ENCODE assay signal across 9 mouse cellular contexts in the genomic region with DNA sequence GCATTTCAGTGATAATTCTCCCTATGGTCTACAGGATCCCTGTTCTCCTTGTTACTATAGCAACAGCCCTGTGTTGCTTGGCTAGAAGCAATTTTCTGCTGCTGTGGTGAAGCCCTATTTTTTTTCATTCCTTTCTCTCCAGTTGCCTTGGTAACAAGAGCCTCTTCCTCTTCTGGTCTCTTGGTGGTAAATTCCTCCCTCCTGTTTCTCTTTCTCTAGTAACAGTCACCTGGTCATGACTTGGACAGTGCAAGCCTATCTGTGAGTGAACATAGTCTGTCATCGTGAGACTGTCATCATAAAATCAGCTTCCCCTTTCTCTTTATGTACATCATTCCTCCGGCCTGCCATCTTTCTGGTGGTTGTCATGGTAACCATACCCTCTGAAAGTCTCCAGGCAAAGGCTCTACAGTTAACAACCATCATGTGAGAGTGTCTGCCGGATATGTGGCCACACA. TPM values are rescaled to one million over a fixed set of nuclear protein-coding genes. Genes with fewer than 3 reads are reported as not detected.
DNase-seq lines count a peak whose midpoint lies in the region; ATAC-seq lines count a peak whose summit lies in the region.
"Had no signal": no experiment of that assay in that cellular context is flagged by ENCODE, and none has a peak within 500 bp of the region (broad histone marks: within the 10 kb centered on the region; RNA-seq: fewer than 3 reads in every experiment).

No protein-coding gene starts in this region.

- peaks cover 51% of the 10 kb centered on the region for H3K4me1 ChIP-seq in forebrain, embryonic 16.5 days (replicated peaks; ENCODE audit: control insufficient read depth, insufficient read depth, low read length)
- peaks cover 32% of the 10 kb centered on the region for H3K4me1 ChIP-seq in heart, embryonic 10.5 days

- no peaks in the 10 kb centered on the region for H3K9me3 ChIP-seq in forebrain, embryonic 16.5 days (ENCODE audit: control insufficient read depth, low read length)
- H3K9me3 ChIP-seq in heart, embryonic 10.5 days: no peaks in the 10 kb centered on the region
- H3K9me3 ChIP-seq: limb, embryonic 12.5 days had no signal

- peak overlapping the region; percentile 94 for H3K27ac ChIP-seq in forebrain, embryonic 16.5 days (ENCODE audit: low read length)
- no peak overlapping the region for H3K27ac ChIP-seq in heart, embryonic 10.5 days
- H3K27ac ChIP-seq: limb, embryonic 12.5 days had no signal

- peak; percentile 50 to 61 for DNase-seq in cerebellum, postnatal 10 days
- no peak for DNase-seq in cerebellum, adult 11 months
- peak; percentile 57 to 64 for DNase-seq in left cerebral cortex, postnatal 36 days (ENCODE audit: low spot score in 2 of 2)
- peak; percentile 62 to 71 for DNase-seq in right cerebral cortex, adult 2 months (ENCODE audit: low spot score in 2 of 2)
- DNase-seq in ovary, postnatal 36 days (ENCODE audit: low spot score): no peak
- no peak for DNase-seq in heart, embryonic 10.5 days (ENCODE audit: low spot score)
- no peak for DNase-seq in adrenal gland, postnatal 36 days

- intact Hi-C loops in left cerebral cortex, postnatal 36 days (cut with DNase I): no loop called here

- peak overlapping the region; percentile 47; the same call in 1 of the 2 replicates for H3K9ac ChIP-seq in forebrain, embryonic 16.5 days (replicated peaks; ENCODE audit: low read depth, low read length)
- H3K9ac ChIP-seq: limb, embryonic 12.5 days had no signal

- H3K36me3 ChIP-seq in forebrain, embryonic 16.5 days (ENCODE audit: control insufficient read depth, insufficient read depth): no peaks in the 10 kb centered on the region
- peaks cover 3% of the 10 kb centered on the region; the same call in 1 of the 2 replicates for H3K36me3 ChIP-seq in heart, embryonic 10.5 days

- H3K27me3 ChIP-seq in forebrain, embryonic 16.5 days (replicated peaks; ENCODE audit: control insufficient read depth, insufficient read depth, low read length): no peaks in the 10 kb centered on the region
- H3K27me3 ChIP-seq in heart, embryonic 10.5 days (ENCODE audit: insufficient read depth, poor library complexity, severe bottlenecking): no peaks in the 10 kb centered on the region
- H3K27me3 ChIP-seq: limb, embryonic 12.5 days had no signal

- H3K4me2 ChIP-seq in forebrain, embryonic 16.5 days (ENCODE audit: low read length): peak overlapping the region; percentile 42
- H3K4me2 ChIP-seq: limb, embryonic 12.5 days had no signal

- under 1% methylated on average over 3 of the region's 3 CpGs for WGBS in forebrain, embryonic 16.5 days
- WGBS in heart, embryonic 10.5 days: 68% methylated on average over 3 of the region's 3 CpGs

- peak; percentile 80 for ATAC-seq in forebrain, embryonic 16.5 days

- H3K4me3 ChIP-seq in forebrain, embryonic 16.5 days (replicated peaks; ENCODE audit: low read length): 0 out of 2 replicates have a peak overlapping the region, but pooled peaks have one; percentile 10
- H3K4me3 ChIP-seq in heart, embryonic 10.5 days: no peak overlapping the region
- H3K4me3 ChIP-seq: limb, embryonic 12.5 days had no signal

RNA-seq across cellular contexts. Expression of gene Trit1, which starts 2.4 kb away (rescaled TPM):
- 34.1 and 35.7 TPM in 2 replicates for polyA plus RNA-seq in forebrain, embryonic 16.5 days (2015; fragmentation: Nextera tagmentation; extraction: Ambion mirVana)
- 10 to 100 TPM; 18.2 to 23.5 TPM for total RNA-seq in left cerebral cortex, postnatal 36 days (2021)
- 15.0 and 18.3 TPM in 2 replicates for polyA plus RNA-seq in heart, embryonic 10.5 days (2016; fragmentation: Nextera tagmentation; extraction: Ambion mirVana)
- 10 to 100 TPM; 25.2 to 25.7 TPM for total RNA-seq in adrenal gland, postnatal 36 days (2021)

RNA-seq across cellular contexts. Expression of gene Mycl, which starts 18.5 kb away (rescaled TPM):
- polyA plus RNA-seq in forebrain, embryonic 16.5 days (2015; fragmentation: Nextera tagmentation; extraction: Ambion mirVana): 71.6 and 85.9 TPM in 2 replicates
- 10 to 100 TPM; 11.3 to 12.9 TPM for total RNA-seq in left cerebral cortex, postnatal 36 days (2021)
- polyA plus RNA-seq in heart, embryonic 10.5 days (2016; fragmentation: Nextera tagmentation; extraction: Ambion mirVana): 2.5 and 8.6 TPM in 2 replicates
- 1 to 10 TPM; 3.8 to 4.9 TPM for total RNA-seq in adrenal gland, postnatal 36 days (2021)

RNA-seq across cellular contexts. Expression of gene Mfsd2a, which starts 53.0 kb away (rescaled TPM):
- polyA plus RNA-seq in forebrain, embryonic 16.5 days (2015; fragmentation: Nextera tagmentation; extraction: Ambion mirVana): 34.3 and 37.2 TPM in 2 replicates
- 10 to 100 TPM; 36.9 to 50.0 TPM for total RNA-seq in left cerebral cortex, postnatal 36 days (2021)
- 1.6 and 2.0 TPM in 2 replicates for polyA plus RNA-seq in heart, embryonic 10.5 days (2016; fragmentation: Nextera tagmentation; extraction: Ambion mirVana)
- 1 to 10 TPM; 5.4 to 6.6 TPM for total RNA-seq in adrenal gland, postnatal 36 days (2021)

Comparison
In these comparisons a context has a peak if more than half of its experiments do, and no peak if none do; other contexts are left out.
1. DNase-seq: peak in cerebellum, postnatal 10 days (2 of 2), left cerebral cortex, postnatal 36 days (2 of 2) and right cerebral cortex, adult 2 months (2 of 2); none in cerebellum, adult 11 months (single experiment), ovary, postnatal 36 days (single experiment), heart, embryonic 10.5 days (single experiment) and adrenal gland, postnatal 36 days (0 of 2).
2. RNA of gene Mfsd2a, which starts 53.0 kb away (total RNA-seq): 36.9 to 50.0 TPM in left cerebral cortex, postnatal 36 days; 5.4 to 6.6 TPM in adrenal gland, postnatal 36 days; every median in the first group is over 4 times any median in the second.